Comparison of ENCODE assay signal across 9 mouse cellular contexts in the genomic region with DNA sequence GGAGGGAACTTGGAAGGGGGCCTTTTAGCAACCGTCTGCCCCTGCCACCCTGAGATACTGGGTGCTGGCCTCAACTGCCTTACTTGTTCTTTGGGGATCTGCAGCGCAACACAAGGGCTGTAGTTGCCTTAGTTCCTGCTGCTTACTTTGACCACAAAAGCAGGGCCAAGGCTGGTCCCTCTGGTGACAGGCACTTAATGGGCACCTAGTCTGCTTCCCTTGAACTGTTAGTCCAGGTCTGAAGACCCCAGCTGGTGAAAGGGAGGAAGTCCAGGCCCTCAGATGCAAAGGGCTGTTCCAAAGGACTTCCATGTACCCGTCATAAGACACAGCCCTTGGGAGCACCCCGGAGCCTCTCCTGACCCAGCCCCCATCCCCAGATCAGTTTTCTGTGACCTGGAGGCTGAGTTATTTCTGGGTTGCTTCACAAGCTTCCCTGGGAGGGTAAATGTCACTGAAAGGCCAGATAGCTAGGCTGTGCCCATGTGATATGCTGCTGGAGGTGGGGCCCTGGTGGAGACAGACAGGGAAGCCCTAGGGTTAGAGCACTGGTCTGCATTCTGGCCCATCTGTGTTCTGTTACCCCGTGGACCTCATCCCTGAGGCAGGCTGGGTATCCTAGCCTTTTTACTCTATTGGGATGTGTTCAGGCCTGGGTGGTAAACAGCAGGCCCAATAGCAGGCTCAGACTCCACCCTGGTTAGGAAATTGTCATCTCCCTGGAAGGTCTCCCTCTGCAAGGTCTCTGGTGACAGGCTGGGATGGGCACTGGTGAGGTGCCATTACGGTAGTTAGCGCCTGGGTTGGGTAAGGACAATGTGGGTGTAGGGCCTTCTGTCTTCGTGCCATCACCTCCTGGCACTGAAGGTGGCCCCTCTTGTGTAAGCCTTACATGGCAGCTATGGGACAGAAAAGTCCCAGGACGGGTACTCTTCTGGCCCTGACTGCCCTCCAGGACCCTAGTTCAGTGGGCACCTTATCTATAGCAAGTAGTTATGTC. TPM values are rescaled to one million over a fixed set of nuclear protein-coding genes. Genes with fewer than 3 reads are reported as not detected.
DNase-seq lines count a peak whose midpoint lies in the region; ATAC-seq lines count a peak whose summit lies in the region.
"Had no signal": no experiment of that assay in that cellular context is flagged by ENCODE, and none has a peak within 500 bp of the region (broad histone marks: within the 10 kb centered on the region; RNA-seq: fewer than 3 reads in every experiment).

No protein-coding gene starts in this region.

- peaks cover 14% of the 10 kb centered on the region for H3K36me3 ChIP-seq in lung, embryonic 15.5 days
- H3K36me3 ChIP-seq in limb, embryonic 11.5 days (ENCODE audit: control insufficient read depth, insufficient read depth, low read length), result peaks cover 13% of the 10 kb centered on the region
- H3K36me3 ChIP-seq in neural tube, embryonic 14.5 days (ENCODE audit: control insufficient read depth, insufficient read depth, low read length), result 0 out of 2 replicates have a peak, but pooled peaks cover 1% of the 10 kb centered on the region

- H3K9me3 ChIP-seq in lung, embryonic 15.5 days, result no peaks in the 10 kb centered on the region
- H3K9me3 ChIP-seq in limb, embryonic 11.5 days (ENCODE audit: control insufficient read depth, low read length), result no peaks in the 10 kb centered on the region
- no peaks in the 10 kb centered on the region for H3K9me3 ChIP-seq in neural tube, embryonic 14.5 days (ENCODE audit: control insufficient read depth, low read length)

- H3K27ac ChIP-seq in lung, embryonic 15.5 days, result no peak overlapping the region; the same call in 1 of the 2 replicates
- no peak overlapping the region; the same call in 1 of the 2 replicates for H3K27ac ChIP-seq in limb, embryonic 11.5 days (replicated peaks; ENCODE audit: low read depth, low read length)
- H3K27ac ChIP-seq in neural tube, embryonic 14.5 days (ENCODE audit: low read depth, low read length), result no peak overlapping the region

- WGBS in lung, embryonic 15.5 days, result 75% methylated on average over 9 of the region's 9 CpGs
- WGBS in limb, embryonic 11.5 days, result 81% methylated on average over 9 of the region's 9 CpGs
- WGBS in neural tube, embryonic 14.5 days, result 85% methylated on average over 9 of the region's 9 CpGs

- H3K27me3 ChIP-seq in lung, embryonic 15.5 days, result no peaks in the 10 kb centered on the region
- H3K27me3 ChIP-seq in limb, embryonic 11.5 days (ENCODE audit: control insufficient read depth, insufficient read depth, low read length), result 0 out of 2 replicates have a peak, but pooled peaks cover 2% of the 10 kb centered on the region
- peaks cover 22% of the 10 kb centered on the region for H3K27me3 ChIP-seq in neural tube, embryonic 14.5 days (ENCODE audit: control insufficient read depth, insufficient read depth, low read length)

- ATAC-seq in lung, embryonic 15.5 days (ENCODE audit: borderline replicate concordance, extremely low read depth, low FRiP score, low TSS enrichment), result no peak
- ATAC-seq in erythroid progenitor cell, adult 5-6 weeks (replicated peaks; ENCODE audit: low FRiP score, poor library complexity, severe bottlenecking), result peak; percentile 60
- ATAC-seq in limb, embryonic 11.5 days (ENCODE audit: insufficient number of reproducible peaks, low FRiP score, low TSS enrichment, low read depth), result no peak
- no peak for ATAC-seq in neural tube, embryonic 14.5 days (ENCODE audit: low read depth)

- H3K9ac ChIP-seq in lung, embryonic 15.5 days, result no peak overlapping the region
- no peak overlapping the region for H3K9ac ChIP-seq in limb, embryonic 11.5 days (ENCODE audit: low read length)
- no peak overlapping the region for H3K9ac ChIP-seq in neural tube, embryonic 14.5 days (replicated peaks; ENCODE audit: low read depth, low read length)

- H3K4me1 ChIP-seq in lung, embryonic 15.5 days, result peaks cover 51% of the 10 kb centered on the region
- H3K4me1 ChIP-seq in limb, embryonic 11.5 days (ENCODE audit: control insufficient read depth, insufficient read depth, low read length), result peaks cover 6% of the 10 kb centered on the region; the same call in 1 of the 2 replicates
- peaks cover 12% of the 10 kb centered on the region; the same call in 1 of the 2 replicates for H3K4me1 ChIP-seq in neural tube, embryonic 14.5 days (ENCODE audit: control insufficient read depth, insufficient read depth, low read length)

- H3K4me2 ChIP-seq in lung, embryonic 15.5 days, result peak overlapping the region; percentile 87
- H3K4me2 ChIP-seq in limb, embryonic 11.5 days (ENCODE audit: low read depth, severe bottlenecking), result peak overlapping the region; percentile 73
- peak overlapping the region; percentile 4; the same call in 1 of the 2 replicates for H3K4me2 ChIP-seq in neural tube, embryonic 14.5 days (ENCODE audit: low read depth, low read length)

- DNase-seq in lung, adult 18-20 months, result no peak
- DNase-seq in limb, embryonic 11.5 days (ENCODE audit: low spot score), result no peak
- DNase-seq in thymus, postnatal 4 days, result no peak
- DNase-seq in right cerebral cortex, postnatal 14 days, result no peak
- no peak for DNase-seq in cerebellum, adult 11 months
- DNase-seq: kidney, adult 2 months had no signal

- H3K4me3 ChIP-seq in lung, embryonic 15.5 days, result no peak overlapping the region
- peak overlapping the region; percentile 57 for H3K4me3 ChIP-seq in limb, embryonic 11.5 days (ENCODE audit: low read depth, low read length)
- no peak overlapping the region for H3K4me3 ChIP-seq in neural tube, embryonic 14.5 days (ENCODE audit: low read depth, low read length)

RNA-seq across cellular contexts. Expression of a gene that starts 3.8 kb away (rescaled TPM):
- polyA plus RNA-seq in lung, embryonic 15.5 days (2015; fragmentation: Nextera tagmentation; extraction: Ambion mirVana), result 67.1 and 73.0 TPM in 2 replicates
- 4.7 and 5.4 TPM in 2 replicates for total RNA-seq in erythroid progenitor cell, adult 5-6 weeks (2015; ENCODE audit: low replicate concordance)
- total RNA-seq in erythroid progenitor cell, adult 5-6 weeks (2017; ENCODE audit: low replicate concordance), result 0.98 and 3.3 TPM in 2 replicates
- polyA plus RNA-seq in limb, embryonic 11.5 days (2014; fragmentation: Nextera tagmentation; extraction: Ambion mirVana), result 48.2 and 58.1 TPM in 2 replicates
- 2.9 and 4.6 TPM in 2 replicates for polyA plus RNA-seq in neural tube, embryonic 14.5 days (2014; fragmentation: Nextera tagmentation; extraction: Ambion mirVana)

RNA-seq across cellular contexts. Expression of a gene that starts 19.4 kb away (rescaled TPM):
- polyA plus RNA-seq in lung, embryonic 15.5 days (2015; fragmentation: Nextera tagmentation; extraction: Ambion mirVana), result 6.6 and 6.8 TPM in 2 replicates
- total RNA-seq in erythroid progenitor cell, adult 5-6 weeks (2015; ENCODE audit: low replicate concordance), result 6.7 and 11.2 TPM in 2 replicates
- total RNA-seq in erythroid progenitor cell, adult 5-6 weeks (2017; ENCODE audit: low replicate concordance), result 12.1 and 13.5 TPM in 2 replicates
- polyA plus RNA-seq in limb, embryonic 11.5 days (2014; fragmentation: Nextera tagmentation; extraction: Ambion mirVana), result 5.0 and 5.1 TPM in 2 replicates
- polyA plus RNA-seq in neural tube, embryonic 14.5 days (2014; fragmentation: Nextera tagmentation; extraction: Ambion mirVana), result 6.1 and 6.7 TPM in 2 replicates

RNA-seq across cellular contexts. Expression of a gene that starts 39.1 kb away (rescaled TPM):
- 132 and 133 TPM in 2 replicates for polyA plus RNA-seq in lung, embryonic 15.5 days (2015; fragmentation: Nextera tagmentation; extraction: Ambion mirVana)
- 7.6 and 27.7 TPM in 2 replicates for total RNA-seq in erythroid progenitor cell, adult 5-6 weeks (2015; ENCODE audit: low replicate concordance)
- total RNA-seq in erythroid progenitor cell, adult 5-6 weeks (2017; ENCODE audit: low replicate concordance), result 17.3 and 26.2 TPM in 2 replicates
- polyA plus RNA-seq in limb, embryonic 11.5 days (2014; fragmentation: Nextera tagmentation; extraction: Ambion mirVana), result 67.1 and 84.5 TPM in 2 replicates
- polyA plus RNA-seq in neural tube, embryonic 14.5 days (2014; fragmentation: Nextera tagmentation; extraction: Ambion mirVana), result 57.8 and 81.1 TPM in 2 replicates

Comparison
In these comparisons a context has a peak if more than half of its experiments do, and no peak if none do; other contexts are left out.
1. H3K4me2 ChIP-seq: peak in every context shown above with its lines; median percentile 87 in lung, embryonic 15.5 days; 73 in limb, embryonic 11.5 days; 4 in neural tube, embryonic 14.5 days.